Comparison of ENCODE assay signal across 24 mouse cellular contexts in the genomic region with DNA sequence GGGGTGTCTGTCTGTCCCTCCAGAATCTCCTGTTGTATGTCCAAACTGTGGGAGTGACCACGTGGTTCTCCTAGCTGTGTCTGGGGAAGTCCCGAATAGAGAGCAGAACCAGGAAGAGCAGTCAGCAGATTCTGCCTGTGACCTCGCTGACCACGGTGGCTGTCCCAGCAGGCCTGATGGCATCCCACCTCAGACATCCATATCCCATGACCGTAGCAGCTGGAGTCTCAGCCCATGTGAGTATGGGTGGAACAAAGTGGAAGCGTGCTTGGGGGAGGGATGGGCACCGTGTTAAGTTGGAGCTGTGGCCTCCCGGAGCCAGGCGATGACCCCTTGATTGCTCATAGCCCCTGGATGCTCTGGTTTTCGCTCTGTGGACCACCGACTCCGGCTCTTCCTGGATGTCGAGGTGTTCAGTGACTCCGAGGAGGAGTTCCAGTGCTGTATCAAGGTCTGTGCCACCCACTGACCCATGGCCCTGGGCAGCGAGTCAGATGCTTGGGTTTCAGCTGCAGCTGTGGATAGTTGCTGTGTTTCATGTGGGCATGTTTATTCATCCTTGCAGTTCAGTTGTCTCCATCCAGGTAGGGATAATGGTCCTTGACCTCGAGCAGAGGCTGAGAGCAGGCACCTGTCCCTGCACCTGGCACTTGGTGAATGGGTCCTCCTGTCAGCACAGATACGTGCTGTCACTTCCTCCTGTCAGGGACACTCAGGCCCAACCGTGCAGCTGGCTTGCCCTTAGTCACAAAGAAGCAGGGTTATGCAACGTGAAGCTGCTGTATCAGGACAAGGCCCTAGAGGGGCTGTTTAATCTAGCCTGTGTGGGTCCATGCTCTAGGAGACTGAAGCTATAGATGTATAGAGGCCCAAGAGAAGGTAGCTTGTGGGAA. TPM values are rescaled to one million over a fixed set of nuclear protein-coding genes. Genes with fewer than 3 reads are reported as not detected.
"Had no signal": no experiment of that assay in that cellular context is flagged by ENCODE, and none has a peak within 500 bp of the region (broad histone marks: within the 10 kb centered on the region; RNA-seq: fewer than 3 reads in every experiment).

No protein-coding gene starts in this region.

- H3K27ac ChIP-seq: gastrocnemius, adult 2 months; hindbrain, embryonic 13.5 days; hindbrain, embryonic 15.5 days; hindbrain, postnatal 0 days; limb, embryonic 10.5 days; limb, embryonic 12.5 days; liver, embryonic 13.5 days; liver, embryonic 15.5 days had no signal

- H3K27me3 ChIP-seq: heart, embryonic 12.5 days; hindbrain, embryonic 13.5 days; hindbrain, embryonic 15.5 days; limb, embryonic 12.5 days; liver, embryonic 13.5 days; liver, embryonic 15.5 days had no signal

- H3K4me1 ChIP-seq: heart, embryonic 12.5 days; hindbrain, embryonic 13.5 days; hindbrain, embryonic 15.5 days; limb, embryonic 10.5 days; limb, embryonic 12.5 days; liver, embryonic 13.5 days; liver, embryonic 15.5 days had no signal

- H3K9me3 ChIP-seq: heart, embryonic 10.5 days; heart, embryonic 12.5 days; hindbrain, embryonic 13.5 days; hindbrain, embryonic 15.5 days; limb, embryonic 10.5 days; limb, embryonic 12.5 days; liver, embryonic 13.5 days; liver, embryonic 15.5 days had no signal

- DNase-seq: gastrocnemius, adult 2 months; gastrocnemius, postnatal 10 days; gastrocnemius, postnatal 25 days; heart, adult 18-20 months; heart, postnatal 10 days; kidney, adult 11 months; kidney, postnatal 14 days; kidney, postnatal 36 days; layer of hippocampus, adult 9-11 months; layer of hippocampus, postnatal 36 days; liver; liver, embryonic 13.5 days had no signal

- H3K4me2 ChIP-seq: heart, embryonic 12.5 days; hindbrain, embryonic 13.5 days; hindbrain, embryonic 15.5 days; limb, embryonic 12.5 days; liver, embryonic 11.5 days; liver, embryonic 13.5 days; liver, embryonic 15.5 days had no signal

- H3K4me3 ChIP-seq: gastrocnemius, adult 2 months; heart, embryonic 10.5 days; heart, embryonic 12.5 days; hindbrain, embryonic 13.5 days; hindbrain, embryonic 15.5 days; limb, embryonic 10.5 days; limb, embryonic 12.5 days; liver, embryonic 13.5 days; liver, embryonic 15.5 days had no signal

- ATAC-seq: hindbrain, postnatal 0 days; intestine, embryonic 16.5 days had no signal

- H3K9ac ChIP-seq: heart, embryonic 12.5 days; hindbrain, embryonic 13.5 days; hindbrain, embryonic 15.5 days; limb, embryonic 12.5 days; liver, embryonic 13.5 days; liver, embryonic 15.5 days had no signal

RNA-seq across cellular contexts. Expression of a gene that starts 13.5 kb away (rescaled TPM):
- total RNA-seq: granulocyte monocyte progenitor cell, adult 5-6 weeks had no signal

RNA-seq across cellular contexts. Expression of a gene that starts 25.6 kb away (rescaled TPM):
- total RNA-seq: granulocyte monocyte progenitor cell, adult 5-6 weeks had no signal

RNA-seq across cellular contexts. Expression of a gene that starts 26.3 kb away (rescaled TPM):
- total RNA-seq: granulocyte monocyte progenitor cell, adult 5-6 weeks had no signal

RNA-seq across cellular contexts. Expression of a gene that starts 53.2 kb away (rescaled TPM):
- total RNA-seq: gastrocnemius, adult 2 months; granulocyte monocyte progenitor cell, adult 5-6 weeks; hematopoietic stem cell, adult 5-6 weeks had no signal
